Mouse (Mus musculus): ENCODE results near the gene Gjc2. TPM values are rescaled to one million over a fixed set of nuclear protein-coding genes. Genes with fewer than 3 reads are reported as not detected.

The Gjc2 gene
- polyA plus RNA-seq, 1 experiment from 2014 or later, result 2.4 TPM

- Histone ChIP-seq H3K9ac (ENCODE audit: low read length) (peak overlapping the region; percentile 100), H3K4me3 (ENCODE audit: low read depth, low read length) (peak overlapping the region; percentile 100), H3K9me3 (ENCODE audit: control insufficient read depth, low read length) (no peaks in the 10 kb centered on the region), H3K27me3 (ENCODE audit: control insufficient read depth, insufficient read depth, low read length) (no peaks in the 10 kb centered on the region), H3K4me1 (replicated peaks; ENCODE audit: control insufficient read depth, insufficient read depth) (peaks cover 14% of the 10 kb centered on the region), H3K27ac (replicated peaks) (peak overlapping the region; percentile 99), H3K36me3 (ENCODE audit: control insufficient read depth, insufficient read depth, low read length) (no peaks in the 10 kb centered on the region), H3K4me2 (replicated peaks; ENCODE audit: low read depth) (peak overlapping the region; percentile 83)
- no peak for ATAC-seq (ENCODE audit: low FRiP score, low TSS enrichment)
- DNase-seq (ENCODE audit: low spot score), result peak; percentile 29
- WGBS, result 2% methylated on average over 21 of the region's 21 CpGs
- no peak for TF ChIP-seq EP300 (optimal IDR thresholded peaks at IDR 0.05)
- 0 out of 2 replicates have a peak, but pooled peaks have one; percentile 14 for TF ChIP-seq CTCF (IDR thresholded peaks at IDR 0.05; ENCODE audit: low read depth)
These were observed 44.0 kb upstream of the Gjc2 start for GRCm38 (mm10) chr11:59226787-59227603.

DNA sequence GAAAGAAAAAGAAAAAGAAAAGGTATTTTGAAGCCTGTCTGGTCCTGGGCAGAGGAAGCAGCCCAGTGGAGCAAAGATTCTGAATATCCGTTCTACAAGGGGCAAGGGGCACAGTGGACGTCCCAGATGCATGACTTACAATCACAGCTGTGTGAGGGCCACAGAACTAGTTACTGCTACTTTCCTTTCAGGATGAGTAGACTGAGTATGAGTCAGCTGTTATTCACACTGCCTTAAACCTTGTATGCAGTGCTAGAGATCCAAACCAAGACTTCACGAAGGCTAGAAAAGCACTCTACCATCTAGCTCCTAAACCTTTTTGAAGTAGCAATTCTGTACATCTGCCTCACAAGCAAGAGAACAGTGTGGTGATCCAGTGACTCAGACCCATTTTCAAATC, 43.2 kb upstream of the Gjc2 start:
- Histone ChIP-seq H3K27ac (replicated peaks) (peak overlapping the region; percentile 99), H3K9me3 (ENCODE audit: control insufficient read depth, low read length) (no peaks in the 10 kb centered on the region), H3K9ac (ENCODE audit: low read length) (no peak overlapping the region; the same call in 1 of the 2 replicates), H3K4me3 (ENCODE audit: low read depth, low read length) (peak overlapping the region; percentile 100), H3K4me1 (replicated peaks; ENCODE audit: control insufficient read depth, insufficient read depth) (peaks cover 17% of the 10 kb centered on the region), H3K27me3 (ENCODE audit: control insufficient read depth, insufficient read depth, low read length) (no peaks in the 10 kb centered on the region), H3K36me3 (ENCODE audit: control insufficient read depth, insufficient read depth, low read length) (no peaks in the 10 kb centered on the region), H3K4me2 (replicated peaks; ENCODE audit: low read depth) (peak overlapping the region; percentile 83)
- DNase-seq (ENCODE audit: low spot score) (no peak), ATAC-seq (ENCODE audit: low FRiP score, low TSS enrichment) (no peak)
- 15% methylated on average over 3 of the region's 3 CpGs for WGBS
- TF ChIP-seq EP300 (optimal IDR thresholded peaks at IDR 0.05) (no peak), CTCF (IDR thresholded peaks at IDR 0.05; ENCODE audit: low read depth) (no peak)

GRCm38 (mm10) chr11:59225167-59225566, 42.2 kb upstream of the Gjc2 start:
- no peak for ATAC-seq (ENCODE audit: low FRiP score, low TSS enrichment)
- H3K9me3 ChIP-seq (ENCODE audit: control insufficient read depth, low read length), result no peaks in the 10 kb centered on the region
- TF ChIP-seq EP300 (optimal IDR thresholded peaks at IDR 0.05) (no peak), CTCF (IDR thresholded peaks at IDR 0.05; ENCODE audit: low read depth) (no peak)
- H3K4me1 ChIP-seq (replicated peaks; ENCODE audit: control insufficient read depth, insufficient read depth), result peaks cover 20% of the 10 kb centered on the region
- no peaks in the 10 kb centered on the region for H3K36me3 ChIP-seq (ENCODE audit: control insufficient read depth, insufficient read depth, low read length)
- WGBS, result 37% methylated on average over 2 of the region's 2 CpGs
- H3K4me2 ChIP-seq (replicated peaks; ENCODE audit: low read depth), result peak overlapping the region; percentile 83
- no peaks in the 10 kb centered on the region for H3K27me3 ChIP-seq (ENCODE audit: control insufficient read depth, insufficient read depth, low read length)
- no peak overlapping the region for H3K4me3 ChIP-seq (ENCODE audit: low read depth, low read length)
- H3K9ac ChIP-seq (ENCODE audit: low read length), result no peak overlapping the region
- 0 out of 2 replicates have a peak overlapping the region, but pooled peaks have one; percentile 18 for H3K27ac ChIP-seq (replicated peaks)
- DNase-seq (ENCODE audit: low spot score), result no peak

DNA sequence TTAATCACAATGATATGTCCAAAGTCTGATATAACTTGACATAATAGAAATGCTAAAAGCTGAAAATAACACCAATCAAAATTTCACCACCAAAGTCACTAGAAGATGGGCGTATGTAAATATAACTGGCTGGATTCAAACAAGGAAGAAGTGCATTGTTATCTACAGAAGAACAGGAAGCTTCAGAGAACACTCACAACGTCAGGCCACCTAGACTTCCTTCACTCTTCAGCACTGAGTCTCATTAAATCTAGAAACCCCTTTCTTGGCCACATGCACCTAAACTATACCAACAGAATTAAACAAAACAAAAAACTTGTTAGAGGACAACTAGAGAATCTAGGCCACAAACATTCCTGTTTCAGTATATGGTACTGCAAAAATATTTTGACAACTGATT, 41.5 kb upstream of the Gjc2 start:
- peaks cover 20% of the 10 kb centered on the region for H3K4me1 ChIP-seq (replicated peaks; ENCODE audit: control insufficient read depth, insufficient read depth)
- ATAC-seq (ENCODE audit: low FRiP score, low TSS enrichment) (no peak), DNase-seq (ENCODE audit: low spot score) (no peak)
- H3K4me2 ChIP-seq (replicated peaks; ENCODE audit: low read depth), result no peak overlapping the region
- WGBS, result 36% methylated on average over 2 of the region's 2 CpGs
- H3K9me3 ChIP-seq (ENCODE audit: control insufficient read depth, low read length), result no peaks in the 10 kb centered on the region
- H3K4me3 ChIP-seq (ENCODE audit: low read depth, low read length), result no peak overlapping the region
- TF ChIP-seq CTCF (IDR thresholded peaks at IDR 0.05; ENCODE audit: low read depth), result no peak
- no peak for TF ChIP-seq EP300 (optimal IDR thresholded peaks at IDR 0.05)
- H3K9ac ChIP-seq (ENCODE audit: low read length), result no peak overlapping the region
- no peaks in the 10 kb centered on the region for H3K27me3 ChIP-seq (ENCODE audit: control insufficient read depth, insufficient read depth, low read length)
- H3K27ac ChIP-seq (replicated peaks), result no peak overlapping the region
- H3K36me3 ChIP-seq (ENCODE audit: control insufficient read depth, insufficient read depth, low read length), result no peaks in the 10 kb centered on the region

GRCm38 (mm10) chr11:59224025-59224424, 41.0 kb upstream of the Gjc2 start:
- H3K36me3 ChIP-seq (ENCODE audit: control insufficient read depth, insufficient read depth, low read length), result no peaks in the 10 kb centered on the region
- H3K4me3 ChIP-seq (ENCODE audit: low read depth, low read length), result no peak overlapping the region
- 66% methylated on average over 3 of the region's 3 CpGs for WGBS
- DNase-seq (ENCODE audit: low spot score) (no peak), ATAC-seq (ENCODE audit: low FRiP score, low TSS enrichment) (no peak)
- no peak overlapping the region for H3K27ac ChIP-seq (replicated peaks)
- no peak for TF ChIP-seq EP300 (optimal IDR thresholded peaks at IDR 0.05)
- TF ChIP-seq CTCF (IDR thresholded peaks at IDR 0.05; ENCODE audit: low read depth), result no peak
- H3K9me3 ChIP-seq (ENCODE audit: control insufficient read depth, low read length), result no peaks in the 10 kb centered on the region
- H3K4me1 ChIP-seq (replicated peaks; ENCODE audit: control insufficient read depth, insufficient read depth), result peaks cover 20% of the 10 kb centered on the region
- no peak overlapping the region for H3K4me2 ChIP-seq (replicated peaks; ENCODE audit: low read depth)
- H3K9ac ChIP-seq (ENCODE audit: low read length), result no peak overlapping the region
- no peaks in the 10 kb centered on the region for H3K27me3 ChIP-seq (ENCODE audit: control insufficient read depth, insufficient read depth, low read length)

DNA sequence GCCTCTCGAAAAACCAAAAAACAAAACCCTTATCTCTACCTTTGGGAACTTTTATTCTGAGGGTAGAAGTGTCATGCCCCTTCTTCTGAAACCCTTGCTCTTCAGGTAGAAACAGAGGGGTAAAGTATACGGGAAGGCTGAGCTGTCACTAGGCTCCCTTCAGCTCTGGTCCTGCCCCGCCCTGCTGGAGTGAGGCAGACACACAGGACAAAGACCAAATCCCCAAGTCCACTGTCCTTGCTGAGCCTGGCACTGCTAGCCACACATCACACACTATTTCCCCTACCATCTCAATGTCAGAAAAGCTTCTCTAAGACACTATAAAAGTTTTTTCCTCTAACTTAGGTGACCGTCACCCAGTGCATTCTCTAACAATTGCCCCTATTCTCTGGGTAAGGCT, 39.3 kb upstream of the Gjc2 start:
- H3K36me3 ChIP-seq (ENCODE audit: control insufficient read depth, insufficient read depth, low read length), result no peaks in the 10 kb centered on the region
- no peaks in the 10 kb centered on the region for H3K9me3 ChIP-seq (ENCODE audit: control insufficient read depth, low read length)
- H3K27ac ChIP-seq (replicated peaks), result 0 out of 2 replicates have a peak overlapping the region, but pooled peaks have one; percentile 20
- peaks cover 24% of the 10 kb centered on the region for H3K4me1 ChIP-seq (replicated peaks; ENCODE audit: control insufficient read depth, insufficient read depth)
- 70% methylated on average over 4 of the region's 4 CpGs for WGBS
- ATAC-seq (ENCODE audit: low FRiP score, low TSS enrichment) (no peak), DNase-seq (ENCODE audit: low spot score) (no peak)
- no peak overlapping the region for H3K4me2 ChIP-seq (replicated peaks; ENCODE audit: low read depth)
- no peak overlapping the region for H3K4me3 ChIP-seq (ENCODE audit: low read depth, low read length)
- H3K9ac ChIP-seq (ENCODE audit: low read length), result no peak overlapping the region
- TF ChIP-seq EP300 (optimal IDR thresholded peaks at IDR 0.05) (no peak), CTCF (IDR thresholded peaks at IDR 0.05; ENCODE audit: low read depth) (no peak)
- H3K27me3 ChIP-seq (ENCODE audit: control insufficient read depth, insufficient read depth, low read length), result no peaks in the 10 kb centered on the region
